ENCODE assay signal across 18 mouse cellular contexts in the genomic region with DNA sequence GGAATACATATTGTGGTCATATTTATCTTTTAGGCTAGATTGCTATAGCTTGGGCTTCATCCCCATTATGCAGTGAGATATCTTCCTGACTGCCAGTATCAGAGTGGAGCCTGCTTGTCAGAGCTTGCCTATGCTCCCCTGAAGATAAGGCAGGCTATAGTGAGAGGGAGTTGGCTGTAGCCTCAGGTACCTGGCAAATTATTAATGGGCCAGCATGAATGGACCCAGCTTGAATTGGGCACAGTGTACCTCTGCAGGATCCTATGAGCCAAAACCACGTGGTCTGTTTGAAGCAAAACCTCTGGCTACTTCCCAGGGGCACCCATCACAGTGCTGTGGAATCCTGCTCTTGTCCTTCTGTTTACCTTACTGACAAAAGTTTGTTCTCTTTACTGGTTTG.
A peak's percentile ranks its signal among the peaks of the same experiment; 100 is the strongest.
DNase-seq lines count a peak whose midpoint lies in the region; ATAC-seq and TF ChIP-seq lines count a peak whose summit lies in the region.
"Had no signal": no experiment of that assay in that cellular context is flagged by ENCODE, and none has a peak within 500 bp of the region (broad histone marks: within the 10 kb centered on the region; RNA-seq: fewer than 3 reads in every experiment).

No protein-coding gene starts in this region.

- no peaks in the 10 kb centered on the region for H3K27me3 ChIP-seq in liver, adult 2 months (ENCODE audit: control insufficient read depth, insufficient read depth, low read length)
- no peaks in the 10 kb centered on the region for H3K27me3 ChIP-seq in liver, embryonic 11.5 days (replicated peaks; ENCODE audit: control insufficient read depth, insufficient read depth, low read length)
- H3K27me3 ChIP-seq in forebrain, embryonic 13.5 days: no peaks in the 10 kb centered on the region
- no peaks in the 10 kb centered on the region for H3K27me3 ChIP-seq in midbrain, embryonic 13.5 days
- H3K27me3 ChIP-seq: megakaryocyte, embryonic 14.5 days; neural tube, embryonic 15.5 days had no signal

- H3K79me2 ChIP-seq in liver, adult 2 months (ENCODE audit: control insufficient read depth, insufficient read depth, low read length): no peaks in the 10 kb centered on the region

- no peaks in the 10 kb centered on the region for H3K9me3 ChIP-seq in liver, embryonic 11.5 days (ENCODE audit: control insufficient read depth, low read length)
- H3K9me3 ChIP-seq in forebrain, embryonic 13.5 days (replicated peaks): no peaks in the 10 kb centered on the region
- no peaks in the 10 kb centered on the region for H3K9me3 ChIP-seq in midbrain, embryonic 13.5 days
- H3K9me3 ChIP-seq: G1E; megakaryocyte, embryonic 14.5 days; neural tube, embryonic 15.5 days had no signal

- no peak overlapping the region for H3K27ac ChIP-seq in liver, adult 2 months (replicated peaks; ENCODE audit: insufficient read depth, low read depth, low read length)
- no peak overlapping the region for H3K27ac ChIP-seq in liver, embryonic 11.5 days (ENCODE audit: low read depth, low read length)
- H3K27ac ChIP-seq in forebrain, embryonic 13.5 days: no peak overlapping the region
- H3K27ac ChIP-seq in midbrain, embryonic 13.5 days: no peak overlapping the region
- H3K27ac ChIP-seq: neural tube, embryonic 15.5 days had no signal

- TF ChIP-seq CTCF in liver, adult 2 months (IDR thresholded peaks at IDR 0.05; ENCODE audit: low read depth, low read length): no peak

- H3K36me3 ChIP-seq in liver, adult 2 months (ENCODE audit: control insufficient read depth, insufficient read depth, low read length): no peaks in the 10 kb centered on the region
- H3K36me3 ChIP-seq in liver, embryonic 11.5 days (ENCODE audit: control insufficient read depth, insufficient read depth, low read length): no peaks in the 10 kb centered on the region
- no peaks in the 10 kb centered on the region for H3K36me3 ChIP-seq in forebrain, embryonic 13.5 days (ENCODE audit: poor library complexity, severe bottlenecking)
- H3K36me3 ChIP-seq in midbrain, embryonic 13.5 days: no peaks in the 10 kb centered on the region
- H3K36me3 ChIP-seq: neural tube, embryonic 15.5 days had no signal

- H3K9ac ChIP-seq in liver, adult 2 months (ENCODE audit: low read depth, low read length): no peak overlapping the region
- H3K9ac ChIP-seq in liver, embryonic 11.5 days (ENCODE audit: low read depth, low read length): no peak overlapping the region
- no peak overlapping the region for H3K9ac ChIP-seq in forebrain, embryonic 13.5 days
- H3K9ac ChIP-seq in midbrain, embryonic 13.5 days (replicated peaks): no peak overlapping the region
- H3K9ac ChIP-seq: neural tube, embryonic 15.5 days had no signal

- 3% methylated on average over 1 of the region's 1 CpGs for WGBS in liver, adult 2 months
- WGBS in liver, embryonic 11.5 days: 60% methylated on average over 1 of the region's 1 CpGs
- 64% methylated on average over 1 of the region's 1 CpGs for WGBS in forebrain, embryonic 13.5 days
- 70% methylated on average over 1 of the region's 1 CpGs for WGBS in midbrain, embryonic 13.5 days

- no peak overlapping the region for H3K4me2 ChIP-seq in liver, embryonic 11.5 days
- no peak overlapping the region for H3K4me2 ChIP-seq in forebrain, embryonic 13.5 days
- no peak overlapping the region for H3K4me2 ChIP-seq in midbrain, embryonic 13.5 days (replicated peaks)
- H3K4me2 ChIP-seq: heart, embryonic 11.5 days; neural tube, embryonic 15.5 days had no signal

- TF ChIP-seq POLR2A in liver, adult 2 months (IDR thresholded peaks at IDR 0.05; ENCODE audit: extremely low read depth, insufficient read depth, low read length): no peak

- peak; percentile 98 for DNase-seq in liver, adult 2 months (ENCODE audit: extremely low read depth, low read depth, low spot score)
- DNase-seq in liver: no peak
- DNase-seq in kidney, adult 18-20 months: peak; percentile 51
- DNase-seq in liver, embryonic 11.5 days (ENCODE audit: low spot score): no peak
- no peak for DNase-seq in frontal cortex, adult 2 months (ENCODE audit: extremely low spot score in 1 of 2, low spot score in 1 of 2)
- DNase-seq: adrenal gland, postnatal 14 days; gastrocnemius, postnatal 14 days; heart, postnatal 4 days; right cerebral cortex, adult 18-20 months; thymus, adult 18-20 months had no signal

- no peak overlapping the region for H3K4me3 ChIP-seq in liver, adult 2 months (ENCODE audit: insufficient read depth, low read depth, low read length)
- H3K4me3 ChIP-seq in liver, embryonic 11.5 days (ENCODE audit: low read depth, low read length): no peak overlapping the region
- H3K4me3 ChIP-seq in forebrain, embryonic 13.5 days: no peak overlapping the region
- H3K4me3 ChIP-seq in midbrain, embryonic 13.5 days (replicated peaks): no peak overlapping the region
- H3K4me3 ChIP-seq: megakaryocyte, embryonic 14.5 days; neural tube, embryonic 15.5 days had no signal

- ATAC-seq in liver, embryonic 11.5 days (replicated peaks; ENCODE audit: low FRiP score): peak; percentile 65
- ATAC-seq in megakaryocyte-erythroid progenitor cell, adult 5-6 weeks (replicated peaks; ENCODE audit: low FRiP score, low TSS enrichment, poor library complexity, severe bottlenecking): peak; percentile 78
- no peak for ATAC-seq in forebrain, embryonic 13.5 days
- ATAC-seq in midbrain, embryonic 13.5 days: no peak
- ATAC-seq: forebrain, embryonic 16.5 days had no signal

- peaks cover 24% of the 10 kb centered on the region for H3K4me1 ChIP-seq in liver, adult 2 months (ENCODE audit: control insufficient read depth, insufficient read depth, low read length)
- H3K4me1 ChIP-seq in liver, embryonic 11.5 days (replicated peaks; ENCODE audit: control insufficient read depth, insufficient read depth, low read length): peaks cover 6% of the 10 kb centered on the region
- no peaks in the 10 kb centered on the region for H3K4me1 ChIP-seq in forebrain, embryonic 13.5 days
- no peaks in the 10 kb centered on the region for H3K4me1 ChIP-seq in midbrain, embryonic 13.5 days (replicated peaks)

Comparison
In these comparisons a context has a peak if more than half of its experiments do, and no peak if none do; other contexts are left out.
1. DNase-seq: peak in liver, adult 2 months (single experiment) and kidney, adult 18-20 months (single experiment); none in liver (single experiment), liver, embryonic 11.5 days (single experiment) and frontal cortex, adult 2 months (0 of 2).
2. ATAC-seq: peak in liver, embryonic 11.5 days (single experiment) and megakaryocyte-erythroid progenitor cell, adult 5-6 weeks (single experiment); none in forebrain, embryonic 13.5 days (single experiment) and midbrain, embryonic 13.5 days (single experiment).